Mouse (Mus musculus) mouse embryonic stem cell (cell line): Measurements from ENCODE around the gene Sobp.

Experiments
- in situ Hi-C, 2 experiments: fragments of 300-500 bp; cut with MboI; formaldehyde crosslinking; loops; 1 replicate in 1 of 2; 3 replicates in 1 of 2; pipeline ENCODE4 v1.14.3; 2019 to 2020; ENCODE audit warnings: low sequenced_read_pairs in 2 of 2, low pct_unique_long_range_greater_than_20kb in 1 of 2, mixed read lengths in 1 of 2; ENCODE audit not compliant: unreplicated experiment in 1 of 2

Sobp gene

GRCm38 (mm10) chr10:43052462-43052861, 121.9 kb downstream of the Sobp start:
- in situ Hi-C loops, result no loop called here

DNA sequence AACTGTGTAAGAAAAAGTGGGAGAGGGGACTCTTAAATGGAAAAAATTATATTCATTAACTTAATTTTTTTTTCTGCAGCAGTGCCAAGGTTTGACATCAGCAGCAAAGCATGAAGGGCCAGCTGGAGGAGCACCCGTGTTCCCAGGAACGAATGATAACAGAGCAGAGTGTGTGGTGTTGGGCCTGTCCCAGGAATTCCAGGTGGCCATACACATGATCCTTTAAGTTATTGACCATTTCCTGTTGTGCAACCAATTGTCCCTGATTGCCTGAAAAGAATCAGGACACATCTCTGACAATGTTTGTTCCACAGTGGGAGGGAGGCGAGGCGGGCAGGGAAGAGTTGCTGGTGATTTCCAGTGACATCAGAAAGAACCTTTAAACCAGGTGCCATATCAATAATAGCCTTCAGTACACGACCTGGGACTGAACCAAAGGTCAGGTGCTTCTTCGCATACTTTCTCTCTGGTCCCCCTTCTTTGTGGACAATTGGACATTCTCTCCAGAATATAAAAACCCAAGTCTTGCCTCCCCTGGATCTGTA, 126.5 kb downstream of the Sobp start:
- in situ Hi-C loops, result no loop called here

DNA sequence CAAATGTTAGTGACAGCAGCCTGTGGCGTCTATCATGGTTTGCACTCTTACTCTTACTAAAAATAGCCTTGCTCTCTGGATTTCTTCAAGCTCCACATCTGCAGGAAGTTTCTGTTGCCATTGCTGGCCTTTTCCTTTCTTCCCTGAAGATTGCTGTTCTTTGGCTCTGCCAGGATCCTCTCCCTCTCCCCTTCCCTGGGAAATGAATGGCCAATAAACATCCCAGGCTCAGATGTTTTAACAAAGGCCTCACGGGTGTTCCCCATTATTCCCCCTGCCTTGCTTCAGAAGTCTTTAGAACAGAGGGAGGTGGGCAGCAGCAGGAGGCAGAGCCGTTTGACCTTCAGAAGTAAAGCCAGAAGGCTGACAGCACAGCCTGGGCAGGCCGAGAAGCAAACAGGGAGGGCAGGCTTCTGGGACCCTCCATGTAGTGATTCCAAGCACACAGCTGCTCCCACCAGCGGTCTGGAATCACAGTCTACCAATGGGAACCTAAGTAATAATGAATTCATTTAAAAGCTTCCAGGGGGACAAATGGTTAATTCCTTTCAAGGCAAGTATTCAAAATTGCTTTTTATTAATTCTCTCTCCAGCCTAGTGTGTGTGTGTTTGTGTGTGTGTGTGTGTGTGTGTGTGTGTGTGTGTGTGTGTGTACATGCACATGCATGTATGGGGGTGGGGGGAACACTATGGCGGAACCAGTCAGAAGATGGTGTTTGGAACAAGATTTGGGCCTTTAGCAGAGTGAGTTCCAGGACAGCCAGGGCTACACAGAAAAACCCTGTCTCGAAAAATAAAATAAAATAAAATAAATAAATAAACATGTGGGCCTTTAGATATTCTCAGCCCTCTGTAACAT, 130.8 kb downstream of the Sobp start:
- in situ Hi-C loops, result no loop called here

DNA sequence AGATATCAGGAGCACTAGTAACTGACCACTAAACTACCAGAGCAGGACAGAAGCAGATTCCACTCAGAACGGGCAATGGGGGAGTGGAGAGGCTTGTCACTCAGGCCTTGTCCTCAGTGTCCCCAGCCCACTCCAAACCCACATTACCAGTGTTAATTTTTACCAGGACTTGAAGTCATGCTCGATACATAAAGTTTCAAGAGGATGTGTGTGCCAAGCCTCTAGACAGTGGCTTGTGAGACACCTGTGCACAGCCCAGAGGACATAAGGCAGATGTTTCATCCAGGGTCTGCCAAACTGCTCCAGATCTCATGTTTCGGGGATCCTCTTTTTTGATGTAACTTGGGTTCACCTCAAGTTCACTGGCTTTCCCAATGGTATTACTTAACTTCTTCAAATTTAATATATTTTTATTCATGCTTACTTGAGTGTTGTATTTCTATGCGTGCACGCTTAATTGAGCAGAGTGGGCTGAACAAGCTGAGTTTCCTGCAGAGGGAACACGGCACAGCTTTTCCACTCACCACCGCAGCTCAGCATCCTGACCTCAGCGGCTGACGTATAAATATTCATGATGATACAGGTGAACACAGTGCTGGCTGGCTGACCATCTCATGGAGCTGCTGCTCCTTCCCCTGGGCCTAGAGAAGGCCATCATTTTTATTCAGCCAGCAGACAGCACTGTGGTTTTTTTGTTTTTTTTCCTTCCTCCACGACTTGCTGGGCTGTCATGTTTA, 131.6 kb downstream of the Sobp start:
- in situ Hi-C loops, result no loop called here

DNA sequence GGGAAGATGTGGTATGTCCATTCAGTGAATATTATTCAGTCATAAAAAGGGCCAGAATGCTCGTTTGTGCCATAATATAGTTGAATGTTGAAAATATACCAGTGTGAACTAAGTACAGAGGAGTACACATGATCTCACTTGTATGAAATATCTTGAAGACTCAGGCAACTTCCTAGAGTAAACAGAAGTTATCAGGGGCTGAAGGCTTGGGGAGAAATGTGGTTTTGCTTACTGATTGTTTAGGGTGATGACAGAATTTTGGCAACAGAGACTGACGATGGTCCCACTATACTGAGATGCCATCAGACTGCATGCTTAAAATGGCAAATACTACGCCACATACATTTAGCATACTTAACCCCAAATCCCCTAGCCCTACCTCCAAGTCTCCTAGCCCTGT, 132.5 kb downstream of the Sobp start:
- in situ Hi-C loops, result no loop called here

GRCm38 (mm10) chr10:43037455-43037793, 136.9 kb downstream of the Sobp start:
- in situ Hi-C loops, result no loop called here

DNA sequence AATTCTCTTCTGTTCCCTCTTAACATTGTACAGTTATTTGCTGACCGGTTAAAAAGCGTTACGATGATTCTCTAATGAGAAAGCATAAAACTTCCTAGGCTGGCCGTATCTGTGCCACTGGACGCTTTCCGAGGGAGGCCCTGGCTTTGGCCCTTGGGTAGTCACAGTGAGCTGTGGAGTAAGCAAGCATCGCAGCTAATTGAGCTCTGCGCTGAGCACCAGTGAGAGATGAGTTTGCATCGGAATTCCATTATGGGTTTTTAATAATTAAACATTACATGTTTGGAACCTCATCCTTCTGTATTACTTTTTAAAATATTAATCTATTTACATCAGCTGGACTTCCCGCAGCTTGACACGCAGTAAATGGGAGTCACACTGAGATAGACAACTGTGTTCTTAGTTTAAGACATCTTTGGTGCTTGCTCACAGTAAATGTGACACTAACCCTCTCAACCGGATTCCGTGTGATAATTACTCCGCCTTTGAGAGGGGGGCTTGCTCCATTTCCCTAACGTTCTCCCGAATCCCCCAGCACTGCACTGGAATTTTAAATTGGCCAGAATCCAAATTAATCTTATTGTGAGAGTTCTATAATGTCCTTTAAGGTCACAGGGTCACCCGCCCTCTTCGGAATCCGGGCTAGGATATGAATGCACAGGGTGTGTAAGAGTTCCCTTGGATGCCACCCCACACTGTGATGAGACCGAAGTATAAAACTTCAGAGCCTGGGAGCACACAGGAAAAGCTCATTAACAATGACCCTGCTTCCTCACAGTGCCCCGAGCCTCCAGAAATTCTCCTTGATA, 137.5 kb downstream of the Sobp start:
- in situ Hi-C loops, result no loop called here

DNA sequence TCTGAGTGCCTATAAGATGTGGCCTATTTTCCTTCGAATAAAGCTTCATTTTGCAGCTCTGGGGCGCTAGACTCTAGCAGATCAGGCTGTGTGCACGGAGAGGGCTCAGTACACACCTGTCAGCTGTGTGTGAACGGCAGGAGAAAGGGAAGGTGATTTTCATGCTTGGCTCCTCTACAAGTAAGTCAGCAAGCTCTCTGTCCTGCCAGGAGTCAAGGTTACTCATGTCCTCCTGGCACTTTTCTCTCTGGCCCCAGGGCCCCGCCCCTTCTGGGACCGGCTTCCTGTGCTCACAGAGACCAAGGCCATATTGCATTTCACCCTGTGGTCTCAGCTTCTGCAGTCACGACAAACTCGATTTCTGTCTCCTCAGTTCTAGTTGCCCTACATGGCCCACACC, 138.8 kb downstream of the Sobp start:
- in situ Hi-C loops, result no loop called here

DNA sequence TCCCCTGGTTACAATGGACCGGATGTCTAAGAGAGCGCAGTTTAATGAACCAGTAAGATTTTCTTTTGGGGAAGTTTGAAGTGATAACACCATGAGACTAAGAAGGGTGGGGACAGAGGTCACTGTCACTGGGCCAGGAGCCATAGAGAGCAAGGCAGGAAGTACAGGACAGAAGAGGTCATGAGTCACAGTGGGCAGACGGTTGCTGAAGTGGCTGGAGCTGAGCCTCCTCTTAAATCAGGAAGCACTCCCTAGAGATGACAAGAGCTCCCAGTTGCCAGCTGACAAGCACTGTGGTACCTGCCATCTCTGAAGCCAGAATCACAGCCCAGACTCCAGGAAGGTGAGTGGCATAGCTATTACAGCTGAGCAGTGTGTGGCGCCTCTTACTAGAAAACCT, 139.5 kb downstream of the Sobp start:
- in situ Hi-C loops, result no loop called here

DNA sequence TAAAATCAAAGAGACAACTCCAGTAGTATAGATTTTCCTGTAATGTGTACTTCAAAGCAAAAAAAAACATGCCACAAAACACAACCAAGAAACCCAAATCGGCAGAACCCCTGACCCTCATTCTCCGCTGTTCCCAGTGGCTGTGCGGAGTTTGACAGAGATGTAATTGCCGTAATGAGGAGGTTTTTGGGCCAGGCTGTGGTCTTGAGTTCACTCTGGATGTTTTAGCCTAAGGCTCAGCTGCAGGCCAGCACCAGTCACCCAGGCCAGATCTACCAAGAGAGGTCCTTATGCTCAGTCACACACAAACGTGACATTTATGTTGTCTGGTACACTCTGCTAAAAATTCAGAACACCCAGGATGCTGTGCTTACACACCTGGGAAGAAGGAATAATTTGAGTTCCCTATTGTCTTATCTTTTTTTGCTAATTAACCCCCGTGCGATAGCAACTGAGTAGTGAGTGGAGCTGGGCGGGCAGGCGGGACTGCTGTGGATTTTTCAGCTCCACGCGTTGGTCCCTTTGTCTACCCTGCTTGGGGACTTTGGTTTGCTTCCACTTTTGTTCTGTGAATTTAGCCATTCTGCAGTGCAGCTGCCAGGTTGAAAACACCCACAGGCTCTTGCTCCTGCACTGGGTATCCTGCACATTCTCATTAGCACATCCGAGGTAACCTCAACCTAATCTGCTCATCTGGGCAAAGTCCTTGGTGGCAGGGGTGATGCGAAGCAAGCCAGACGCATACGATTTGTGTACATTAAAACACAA, 140.7 kb downstream of the Sobp start:
- in situ Hi-C loops, result no loop called here

GRCm38 (mm10) chr10:43027006-43027405, 147.3 kb downstream of the Sobp start:
- in situ Hi-C loops, result no loop called here

DNA sequence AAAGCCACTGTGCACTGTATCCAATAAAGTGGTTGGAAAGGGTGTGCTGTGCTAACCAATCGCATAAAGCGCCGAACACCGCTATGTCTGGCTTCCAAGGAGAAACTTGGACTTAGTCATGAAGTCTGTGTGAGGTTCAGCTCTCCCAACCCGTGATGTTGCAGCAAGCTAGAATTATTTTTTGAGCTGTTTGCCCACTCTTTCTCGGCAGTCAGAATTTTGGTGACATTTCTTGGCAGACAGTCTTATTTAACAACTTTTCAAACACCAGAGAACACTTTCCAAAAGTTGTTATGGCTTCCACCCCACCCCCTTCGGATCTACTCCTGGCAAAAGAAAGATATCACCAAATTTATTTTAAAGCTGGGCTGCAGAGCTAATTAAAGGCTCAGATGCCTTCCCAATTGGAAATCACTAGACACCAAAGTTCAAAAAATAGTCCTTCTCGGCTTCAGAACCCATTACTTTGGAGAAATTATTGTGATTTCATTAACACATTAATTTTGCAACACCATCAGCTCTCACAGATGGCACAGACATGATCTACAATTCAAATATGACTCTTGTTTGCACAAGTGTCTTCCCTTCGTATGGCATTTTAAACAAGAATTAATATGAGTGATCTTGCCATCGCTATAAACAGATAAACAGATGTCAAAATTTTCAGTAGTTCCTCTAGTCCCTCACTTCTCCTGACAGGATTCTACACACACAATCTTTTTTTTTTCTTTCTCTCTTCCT, 150.7 kb downstream of the Sobp start:
- in situ Hi-C loops, result no loop called here

DNA sequence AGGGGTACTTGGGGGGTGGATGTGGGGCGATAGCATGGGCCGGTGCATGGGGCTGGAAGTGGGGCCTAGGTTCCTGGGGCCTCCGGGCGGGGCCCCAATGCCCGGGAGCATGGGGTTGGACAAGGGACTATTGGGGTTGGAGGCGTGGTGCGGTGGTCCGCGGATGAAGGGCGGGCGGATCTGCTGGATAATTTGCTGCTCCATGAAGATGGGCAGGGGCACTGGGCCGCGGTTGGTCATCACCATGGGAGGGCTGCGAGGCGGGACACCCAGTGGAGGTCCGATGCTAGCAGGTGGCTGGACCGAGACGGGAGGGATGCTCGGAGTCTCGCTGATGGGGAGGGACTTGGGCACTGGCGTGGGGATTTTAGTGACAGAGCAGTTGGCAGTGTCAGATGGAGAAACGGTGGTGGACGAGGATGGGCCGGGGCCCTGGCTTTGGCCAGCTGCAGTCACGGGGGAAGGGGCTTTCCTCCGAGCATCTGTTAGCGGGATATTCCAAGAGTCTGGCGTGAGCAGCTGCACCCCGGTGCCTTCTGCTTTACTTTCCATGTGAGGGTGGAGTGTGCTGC, 152.1 kb downstream of the Sobp start:
- in situ Hi-C loops, result no loop called here

GRCm38 (mm10) chr10:43021512-43022116, 152.7 kb downstream of the Sobp start:
- in situ Hi-C loops, result no loop called here

DNA sequence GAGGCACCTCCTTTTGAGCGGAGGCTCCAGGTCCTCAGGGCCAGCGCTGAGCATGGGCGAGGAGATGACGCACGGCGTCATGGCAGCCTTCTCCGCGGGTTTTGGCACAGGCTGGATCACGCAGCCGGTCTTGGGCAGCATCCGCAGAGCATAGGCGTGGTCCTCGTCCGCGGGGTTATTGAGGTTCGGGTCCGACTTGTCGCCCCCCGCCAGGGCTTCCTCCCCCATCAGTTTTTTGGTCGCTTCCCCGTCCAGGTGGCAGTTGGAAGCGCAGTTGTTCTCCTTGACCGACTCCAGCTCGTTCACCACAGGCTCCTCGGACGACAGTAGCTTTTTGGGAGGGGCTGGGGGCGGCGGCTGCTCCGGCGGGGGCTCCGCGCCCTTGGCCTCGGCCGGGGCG, 153.3 kb downstream of the Sobp start:
- in situ Hi-C loops, result no loop called here

GRCm38 (mm10) chr10:43014782-43015181, 159.5 kb downstream of the Sobp start:
- in situ Hi-C loops, result no loop called here

DNA sequence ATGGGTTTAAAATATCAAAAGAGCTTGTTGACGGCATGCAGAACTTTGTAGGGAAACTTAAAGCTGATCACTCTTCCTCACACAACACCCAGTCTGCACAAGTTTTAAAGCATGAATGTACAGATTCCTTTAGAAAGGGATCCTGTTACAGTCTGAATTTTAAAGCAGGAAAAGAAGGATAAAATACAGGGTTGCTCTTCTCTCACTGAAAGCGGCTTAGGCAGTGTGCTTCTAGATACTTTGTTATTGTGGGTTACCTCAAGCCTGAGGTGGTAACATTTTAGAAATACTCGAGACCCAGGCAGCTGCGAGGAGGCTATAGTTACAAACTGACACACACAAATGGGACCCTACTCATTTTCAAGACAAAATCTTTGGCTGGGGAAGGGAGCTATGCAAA, 160.0 kb downstream of the Sobp start:
- in situ Hi-C loops, result no loop called here
